Mouse (Mus musculus) spleen, adult 2 months (tissue): ENCODE measurements around the gene Pax3. TPM values are rescaled to one million over a fixed set of nuclear protein-coding genes. Genes with fewer than 3 reads are reported as not detected.

Experiments
- DNase-seq, 2 experiments: peaks; one replicate each; pipeline versions ENCODE4 v3.0.0 to v3.0.0-alpha.2; 2012 to 2021; ENCODE audit warnings: low spot score in 2 of 2, low read depth in 1 of 2
- H3K27ac ChIP-seq: fragments of 200-500 bp; 2 replicates; pipeline ENCODE4 v1.5.1; 2012; ENCODE audit warnings: low read length, inconsistent platforms; ENCODE audit not compliant: insufficient read depth
- H3K27me3 ChIP-seq: fragments of 200-500 bp; 2 replicates; pipeline ENCODE4 v1.6.1; 2012; ENCODE audit warnings: mild to moderate bottlenecking, moderate library complexity, low read length, inconsistent platforms; ENCODE audit not compliant: control insufficient read depth, insufficient read depth
- H3K36me3 ChIP-seq: fragments of 200-500 bp; 2 replicates; pipeline ENCODE4 v1.6.1; 2012; ENCODE audit warnings: mild to moderate bottlenecking, low read length, inconsistent platforms; ENCODE audit not compliant: control insufficient read depth, insufficient read depth
- H3K4me1 ChIP-seq: fragments of 200-500 bp; 2 replicates; pipeline ENCODE4 v1.6.1; 2011; ENCODE audit warnings: inconsistent platforms; ENCODE audit not compliant: control insufficient read depth, insufficient read depth, insufficient read length
- H3K4me3 ChIP-seq: fragments of 200-500 bp; 2 replicates; pipeline ENCODE4 v1.5.1; 2011; ENCODE audit warnings: mild to moderate bottlenecking, inconsistent platforms; ENCODE audit not compliant: insufficient read depth, insufficient read length; ENCODE audit errors: extremely low read depth
- CTCF ChIP-seq: fragments of 200-500 bp; IDR thresholded peaks from 2 replicates; pipeline ENCODE4 v1.5.1; 2011; ENCODE audit warnings: mild to moderate bottlenecking, inconsistent platforms; ENCODE audit not compliant: insufficient read depth, insufficient read length, insufficient replicate concordance; ENCODE audit errors: extremely low read depth
- POLR2A ChIP-seq: fragments of 200-500 bp; IDR thresholded peaks from 2 replicates; pipeline ENCODE4 v1.6.1; 2011; ENCODE audit warnings: low read depth, low read length, inconsistent platforms
- WGBS: fragments of 180-500 bp; shearing (Covaris S2); methylation state at CpG from one replicate; pipeline ENCODE4 v1.1.7; 2018; 5-methylcytosine and 5-hydroxymethylcytosine counted together
- polyA plus RNA-seq: library from polyadenylated mRNA; depleted of rRNA; stranded (reverse); fragments of >200 nt; gene quantifications from 2 replicates; pipeline ENCODE4 v1.2.3, GENCODE M21; 2012

Gene Pax3
- polyA plus RNA-seq, 1 experiment: 0.26 TPM

- Histone ChIP-seq H3K27me3 (0 out of 2 replicates have a peak, but pooled peaks cover 3% of the 10 kb centered on the region), H3K4me1 (no peaks in the 10 kb centered on the region), H3K4me3 (no peak overlapping the region), H3K27ac (no peak overlapping the region), H3K36me3 (no peaks in the 10 kb centered on the region)
- no peak for TF ChIP-seq CTCF
- no peak for TF ChIP-seq POLR2A
- no peak for DNase-seq
- 14% methylated on average over 11 of the region's 11 CpGs for WGBS
Observed at GRCm38 (mm10) chr1:78139287-78139686, 57.6 kb downstream of the Pax3 start.

- Histone ChIP-seq H3K27ac (no peak overlapping the region), H3K4me1 (no peaks in the 10 kb centered on the region), H3K4me3 (no peak overlapping the region), H3K36me3 (no peaks in the 10 kb centered on the region), H3K27me3 (no peaks in the 10 kb centered on the region)
- no peak for DNase-seq
- TF ChIP-seq POLR2A: no peak
- no peak for TF ChIP-seq CTCF
- 65% methylated on average over 5 of the region's 5 CpGs for WGBS
Observed at GRCm38 (mm10) chr1:78129267-78129666, 67.7 kb downstream of the Pax3 start.

- H3K27me3 ChIP-seq: no peaks in the 10 kb centered on the region
- H3K27ac ChIP-seq: no peak overlapping the region
- DNase-seq: no peak
- no peak overlapping the region for H3K4me3 ChIP-seq
- TF ChIP-seq CTCF (no peak), POLR2A (no peak)
- H3K36me3 ChIP-seq: no peaks in the 10 kb centered on the region
- no peaks in the 10 kb centered on the region for H3K4me1 ChIP-seq
- 25% methylated on average over 10 of the region's 10 CpGs for WGBS
Observed at GRCm38 (mm10) chr1:78119899-78120560, 76.9 kb downstream of the Pax3 start.

- TF ChIP-seq CTCF (no peak), POLR2A (no peak)
- no peaks in the 10 kb centered on the region for H3K36me3 ChIP-seq
- no peaks in the 10 kb centered on the region for H3K4me1 ChIP-seq
- H3K27me3 ChIP-seq: no peaks in the 10 kb centered on the region
- H3K4me3 ChIP-seq: no peak overlapping the region
- DNase-seq: no peak
- no peak overlapping the region for H3K27ac ChIP-seq
- 85% methylated on average over 3 of the region's 3 CpGs for WGBS
Observed at GRCm38 (mm10) chr1:78116046-78116445, 80.9 kb downstream of the Pax3 start.

- Histone ChIP-seq H3K36me3 (no peaks in the 10 kb centered on the region), H3K27me3 (no peaks in the 10 kb centered on the region), H3K27ac (no peak overlapping the region), H3K4me1 (no peaks in the 10 kb centered on the region), H3K4me3 (no peak overlapping the region)
- no peak for DNase-seq
- no peak for TF ChIP-seq POLR2A
- no peak for TF ChIP-seq CTCF
- 55% methylated on average over 6 of the region's 6 CpGs for WGBS
Observed at GRCm38 (mm10) chr1:78110311-78110710, 86.6 kb downstream of the Pax3 start.

- TF ChIP-seq CTCF (no peak), POLR2A (no peak)
- 67% methylated on average over 7 of the region's 7 CpGs for WGBS
- no peaks in the 10 kb centered on the region for H3K27me3 ChIP-seq
- no peaks in the 10 kb centered on the region for H3K4me1 ChIP-seq
- no peaks in the 10 kb centered on the region for H3K36me3 ChIP-seq
- no peak overlapping the region for H3K27ac ChIP-seq
- no peak overlapping the region for H3K4me3 ChIP-seq
- no peak for DNase-seq
Observed at GRCm38 (mm10) chr1:78103511-78103910, 93.4 kb downstream of the Pax3 start.

GRCm38 (mm10) chr1:78093619-78094018, 103.3 kb downstream of the Pax3 start:
- 94% methylated on average over 4 of the region's 4 CpGs for WGBS
- H3K36me3 ChIP-seq: no peaks in the 10 kb centered on the region
- no peaks in the 10 kb centered on the region for H3K27me3 ChIP-seq
- no peak for TF ChIP-seq CTCF
- TF ChIP-seq POLR2A: no peak
- H3K4me3 ChIP-seq: no peak overlapping the region
- DNase-seq: no peak
- no peak overlapping the region for H3K27ac ChIP-seq
- no peaks in the 10 kb centered on the region for H3K4me1 ChIP-seq
